Mouse (Mus musculus) left cerebral cortex, postnatal 4 days (tissue): ENCODE measurements at regions not wholly inside any gene's neighbourhood (a gene's known extent, or its start where the extent isn't known, plus 50 kb on each side); places are given as distances from the start of the nearest gene placed in this dataset.

Experiments
- DNase-seq: peaks from one replicate; pipeline ENCODE4 v3.0.0-alpha.2; 2022
- intact Hi-C: fragments of 180-260 bp; cut with DNase I; formaldehyde crosslinking; loops from one replicate; pipeline ENCODE4 v1.15.1; 2025

DNA sequence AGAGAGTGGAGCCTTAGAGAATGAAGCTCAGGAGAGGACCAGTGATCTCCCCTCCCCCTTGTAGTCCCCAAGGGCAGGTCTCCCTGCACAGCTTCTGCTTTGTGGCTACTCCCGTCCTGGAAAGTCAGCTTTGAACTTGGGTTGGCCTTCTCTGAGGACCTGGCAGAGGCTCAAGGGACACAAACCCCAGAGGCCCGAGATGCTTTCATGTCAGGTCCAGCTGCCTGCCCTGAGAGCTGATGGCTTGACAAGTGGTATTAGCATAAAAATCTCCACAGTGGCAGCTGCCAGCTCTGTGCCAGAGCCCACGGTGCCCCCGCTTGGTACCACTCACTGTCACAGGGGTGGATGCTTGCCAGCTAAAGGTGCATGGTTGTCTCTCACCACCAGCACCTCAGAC, 173.8 kb upstream of the Gm4791 start:
- intact Hi-C loops: no loop called here

DNA sequence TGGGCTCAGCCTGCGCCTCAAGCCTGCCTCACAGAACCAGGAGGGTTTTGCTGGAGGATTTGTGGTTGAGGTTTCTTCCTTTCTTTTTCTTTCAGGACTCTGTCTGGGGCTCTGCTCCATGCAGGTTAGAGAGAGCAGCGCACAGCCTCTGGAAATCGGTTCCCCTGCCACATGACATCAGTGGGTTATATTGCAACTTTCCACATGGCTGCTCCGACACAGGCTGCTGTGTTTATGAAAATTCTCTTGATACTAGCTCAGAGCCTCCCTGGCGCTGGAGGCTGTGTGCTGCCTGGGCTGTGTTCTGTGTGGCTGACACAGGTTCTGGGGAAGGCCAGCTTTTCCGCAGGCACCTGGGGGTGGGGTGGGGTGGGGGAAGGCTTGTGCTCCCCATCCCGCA, 178.7 kb upstream of the Gm4791 start:
- intact Hi-C loops: no loop called here
- no peak for DNase-seq

More for the DNA sequence above, 173.8 kb upstream of the Gm4791 start:
- DNase-seq: peak; percentile 17

DNA sequence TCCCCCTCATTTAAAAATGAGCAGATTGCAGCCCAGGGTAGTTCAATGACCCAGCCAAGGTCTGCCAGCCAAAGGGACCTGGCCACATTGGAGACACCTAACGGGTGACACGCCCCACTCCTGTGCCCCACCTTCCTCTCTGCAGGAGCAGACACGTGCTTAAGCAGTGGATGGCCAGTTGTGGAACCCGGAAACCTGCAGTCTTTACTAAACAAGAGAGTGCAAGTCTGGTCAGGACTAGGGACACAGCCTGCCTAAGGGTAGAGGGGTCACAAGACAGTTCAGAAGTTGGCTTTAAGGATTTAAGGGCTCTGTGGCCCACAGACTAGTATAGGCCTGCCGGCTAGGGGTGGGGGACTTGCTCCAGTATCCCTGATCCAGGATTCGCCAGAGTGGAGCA, 179.2 kb upstream of the Gm4791 start:
- DNase-seq: no peak
- intact Hi-C loops: no loop called here

DNA sequence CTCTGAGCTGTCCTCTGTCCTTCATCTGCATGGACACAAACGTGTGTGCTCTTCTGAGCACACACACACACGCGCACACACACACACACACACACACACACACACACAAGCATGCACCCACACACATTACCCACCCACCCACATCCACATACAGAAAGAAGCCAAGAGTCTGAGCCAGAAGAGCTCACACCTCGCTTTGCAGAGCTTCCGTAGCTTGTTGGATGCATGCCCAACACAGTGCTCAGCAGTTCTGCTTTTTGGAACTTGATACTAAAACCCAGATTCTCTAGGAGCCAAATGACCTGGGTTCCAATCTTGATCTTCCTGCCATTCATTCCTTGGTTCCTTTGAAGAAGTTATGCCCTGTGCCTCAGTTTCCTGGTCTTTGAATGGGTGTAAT, 182.4 kb upstream of the Gm4791 start:
- DNase-seq: no peak
- intact Hi-C loops: no loop called here

DNA sequence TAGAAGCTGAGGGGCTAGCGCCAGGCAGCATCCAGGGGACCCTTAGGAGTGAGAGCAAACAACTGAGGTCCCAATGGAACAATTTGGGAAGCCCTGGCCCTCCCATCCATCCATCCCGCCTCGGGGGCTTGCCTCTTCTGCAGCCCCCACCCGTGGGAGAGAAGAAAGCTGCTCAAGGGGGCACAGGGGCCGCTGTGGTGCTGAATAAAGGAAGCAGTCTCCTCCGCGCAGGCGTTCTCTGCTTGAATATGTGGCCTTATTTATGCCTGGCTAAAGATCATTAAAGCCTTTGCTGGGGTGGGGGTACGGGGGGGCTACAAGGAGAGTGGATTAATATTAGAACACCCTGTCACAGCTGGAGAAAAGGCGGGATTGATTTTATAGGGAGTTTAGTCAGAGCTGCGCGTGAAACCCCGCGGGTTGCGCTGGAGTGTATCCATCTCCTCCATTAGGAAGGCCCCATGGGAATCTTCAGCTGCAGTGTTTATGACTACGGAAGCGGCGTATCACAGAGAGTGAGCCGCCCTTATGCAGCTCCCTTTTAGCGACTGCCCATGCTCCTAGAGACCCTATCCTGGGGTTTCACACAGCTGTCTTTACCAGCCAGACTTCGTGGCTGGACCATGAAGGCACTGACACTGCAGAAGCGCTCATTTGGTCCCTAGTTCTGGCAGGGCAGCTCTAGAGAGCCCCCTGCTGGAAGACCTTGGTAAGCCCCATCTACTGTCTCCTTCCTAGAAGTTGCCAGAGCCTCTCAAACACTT, 183.9 kb upstream of the Gm4791 start:
- intact Hi-C loops: no loop called here
- peak; percentile 73 for DNase-seq

DNA sequence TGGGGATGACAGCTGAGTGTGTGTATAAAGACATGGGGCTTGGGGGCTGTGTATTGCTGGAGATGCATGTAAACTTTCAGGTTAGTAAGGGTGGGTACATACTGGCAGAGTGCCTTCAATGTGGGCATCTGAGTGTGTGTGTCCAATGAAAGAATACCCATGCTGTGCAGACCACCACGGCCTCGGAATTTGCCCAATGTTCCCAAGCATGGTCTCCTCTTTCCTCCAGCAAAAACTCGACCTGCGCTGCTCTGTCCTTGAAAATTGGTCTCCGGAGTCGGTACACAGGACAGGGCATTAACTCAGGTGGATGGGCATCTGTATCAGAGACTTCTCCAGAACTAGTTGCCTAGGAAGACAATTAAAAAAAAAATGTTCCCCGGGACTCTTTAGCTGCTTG, 188.3 kb upstream of the Gm4791 start:
- no peak for DNase-seq
- intact Hi-C loops: no loop called here

DNA sequence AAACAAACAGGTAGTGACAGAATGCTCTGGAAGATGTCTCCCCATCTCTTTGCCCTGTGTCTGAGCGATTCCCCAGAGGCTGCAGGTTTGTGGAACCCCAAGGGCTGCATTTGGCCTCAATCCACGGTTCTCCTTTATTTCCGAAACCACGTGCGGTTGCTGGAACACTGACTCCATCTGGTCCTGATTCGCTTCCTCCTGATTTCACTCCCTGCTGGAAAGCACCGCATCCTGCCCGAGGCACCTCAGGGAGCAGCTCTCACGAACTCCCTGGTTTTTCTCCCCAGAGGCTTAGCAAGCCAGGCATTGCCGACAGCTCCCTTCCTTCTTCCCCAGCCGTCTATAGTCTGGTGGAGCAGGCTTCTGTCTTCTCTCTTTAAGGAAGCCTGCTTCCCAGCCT, 203.1 kb upstream of the Gm4791 start:
- DNase-seq: no peak
- intact Hi-C loops: no loop called here

DNA sequence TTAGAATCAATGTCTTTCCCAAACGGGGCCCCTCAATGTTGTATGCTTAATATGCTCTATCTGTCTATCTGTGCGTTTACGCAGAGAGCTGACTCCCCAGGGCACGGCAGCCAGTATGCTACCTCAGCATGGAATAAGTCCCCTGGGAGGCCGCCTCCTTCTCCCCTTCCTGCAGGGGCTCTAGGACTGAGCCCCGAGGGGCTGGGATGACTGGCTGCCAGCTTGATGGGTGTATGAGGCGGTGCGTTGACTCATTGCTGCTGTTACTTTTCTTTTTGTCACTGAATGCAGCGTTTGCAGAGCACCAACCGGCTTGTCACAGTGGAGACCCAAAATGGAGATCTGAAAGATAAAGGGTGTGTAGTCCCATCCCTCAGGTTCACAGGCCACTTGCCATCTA, 209.5 kb upstream of the Gm4791 start:
- intact Hi-C loops: no loop called here
- DNase-seq: no peak

DNA sequence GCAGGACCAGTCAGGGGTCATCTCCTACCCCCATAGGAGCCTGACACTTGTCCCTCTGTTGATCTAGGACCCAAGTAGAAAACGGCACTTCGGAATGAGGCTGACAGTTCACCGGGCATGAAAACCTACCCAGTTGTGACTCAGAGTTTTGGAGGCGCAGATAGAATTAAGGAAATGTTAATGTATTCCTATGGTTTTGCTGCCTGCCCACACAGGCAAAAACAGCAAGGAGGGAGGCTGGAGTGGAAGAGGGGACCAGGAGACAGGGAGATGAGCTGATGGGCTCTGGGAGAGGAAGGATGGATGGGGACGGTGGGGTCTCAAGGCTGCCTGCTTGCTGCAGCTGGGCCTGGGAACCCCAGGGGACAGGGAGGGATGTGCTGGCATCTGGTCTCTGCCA, 210.1 kb upstream of the Gm4791 start:
- DNase-seq: no peak
- intact Hi-C loops: no loop called here

DNA sequence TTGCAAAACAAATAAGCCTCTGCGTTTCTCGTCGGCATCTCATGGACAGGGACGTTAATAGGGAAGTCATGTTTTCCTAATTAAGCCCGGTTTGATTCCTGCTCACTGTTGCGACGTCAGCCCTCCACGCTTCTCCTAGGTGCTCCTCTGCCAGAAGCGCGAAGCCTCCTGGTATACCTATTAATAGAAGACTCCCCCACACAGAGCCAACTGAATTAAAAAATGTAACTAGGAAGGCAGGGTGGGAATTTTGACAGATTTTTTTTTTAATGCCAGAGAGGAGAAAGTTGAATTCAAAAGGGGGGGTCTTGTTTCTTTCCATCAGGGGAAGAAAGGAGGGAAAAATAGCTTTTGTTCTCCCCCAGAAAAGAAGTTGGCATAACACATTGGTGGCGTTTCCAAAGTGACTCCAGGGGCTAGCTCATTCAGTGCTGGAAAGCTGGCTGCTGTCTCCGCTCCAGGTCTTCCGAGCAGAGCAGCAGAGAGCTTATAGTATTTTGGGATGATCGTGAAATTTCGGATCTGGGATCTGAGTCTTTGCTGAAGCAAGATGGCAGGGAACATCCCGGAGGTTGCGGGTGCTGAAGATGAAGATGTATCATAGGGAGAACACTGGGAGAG, 214.1 kb upstream of the Gm4791 start:
- no peak for DNase-seq

DNA sequence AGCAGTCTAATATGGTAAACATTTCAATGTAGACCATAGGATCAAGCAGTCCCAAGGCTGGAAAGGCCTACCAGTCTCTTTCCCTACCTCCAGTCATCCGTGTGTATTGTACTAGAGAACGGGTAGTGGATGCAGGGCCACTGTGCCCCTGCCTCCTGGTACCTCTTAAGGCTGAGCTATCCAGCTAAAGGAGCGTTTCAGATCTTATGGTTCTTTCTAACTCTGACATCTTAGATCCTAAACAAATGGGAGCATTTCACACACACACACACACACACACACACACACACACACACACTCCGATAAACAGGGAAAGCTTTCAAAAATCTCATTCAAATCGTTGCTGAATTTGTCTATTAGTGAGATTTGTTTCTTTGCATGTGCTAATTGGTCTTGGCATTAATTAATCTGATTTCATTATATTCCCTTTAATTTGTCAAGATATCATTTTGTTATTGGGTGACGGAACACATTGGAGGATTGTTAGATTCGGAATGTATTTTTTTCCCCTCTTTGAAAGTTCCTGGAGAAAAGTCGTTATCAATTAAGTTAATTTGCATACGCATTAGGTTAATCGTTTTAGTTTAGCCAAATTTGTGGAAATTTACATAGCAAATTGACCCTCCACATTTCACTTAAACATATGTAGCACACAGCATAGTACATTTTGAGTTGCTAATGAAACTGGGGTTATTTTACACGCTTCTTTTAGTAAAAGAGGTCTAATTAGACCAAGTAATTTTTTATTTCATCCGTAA, 214.8 kb upstream of the Gm4791 start:
- intact Hi-C loops: no loop called here
- DNase-seq: no peak

More for the DNA sequence above, 214.1 kb upstream of the Gm4791 start:
- intact Hi-C loops: no loop called here

DNA sequence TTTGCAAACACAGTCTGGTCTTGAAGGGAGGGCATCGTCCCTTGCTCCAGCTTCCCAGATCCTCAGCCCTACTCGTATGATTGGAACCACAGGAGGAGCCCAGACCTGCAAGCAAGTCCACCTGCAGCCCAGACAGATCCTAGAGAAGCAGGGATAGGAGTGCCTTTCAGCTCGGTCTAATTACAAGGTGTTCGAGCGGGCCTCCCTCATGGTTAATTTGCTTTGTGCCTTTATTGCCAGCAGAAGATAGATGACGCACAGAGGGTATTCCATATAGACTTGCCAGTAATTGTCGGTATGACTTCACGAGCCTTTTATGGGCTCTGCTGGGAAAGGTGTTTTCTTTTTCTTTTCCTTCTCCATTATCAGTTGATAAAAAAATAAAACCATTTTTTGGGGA, 216.9 kb upstream of the Gm4791 start:
- intact Hi-C loops: no loop called here
- no peak for DNase-seq

DNA sequence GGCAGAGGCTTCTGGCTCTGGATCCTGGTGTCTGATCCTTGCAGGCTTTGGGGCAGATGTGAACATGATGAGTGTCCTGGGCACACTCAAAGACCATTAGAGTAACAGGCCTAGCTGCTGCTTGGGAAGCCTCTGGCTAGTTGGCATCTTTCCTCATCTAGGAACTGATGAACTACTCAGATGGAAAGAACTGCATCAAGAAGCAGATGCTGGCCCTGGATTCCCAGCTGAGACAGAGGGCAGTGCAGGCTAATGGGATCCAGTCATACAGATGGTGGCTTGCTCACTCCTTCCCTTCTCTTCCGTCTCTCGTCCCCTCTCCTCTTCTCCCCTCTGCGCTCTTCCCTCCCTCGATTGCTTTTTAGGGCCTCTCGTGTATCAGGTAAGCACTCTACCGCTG, 219.8 kb upstream of the Gm4791 start:
- DNase-seq: peak; percentile 31
- intact Hi-C loops: no loop called here

DNA sequence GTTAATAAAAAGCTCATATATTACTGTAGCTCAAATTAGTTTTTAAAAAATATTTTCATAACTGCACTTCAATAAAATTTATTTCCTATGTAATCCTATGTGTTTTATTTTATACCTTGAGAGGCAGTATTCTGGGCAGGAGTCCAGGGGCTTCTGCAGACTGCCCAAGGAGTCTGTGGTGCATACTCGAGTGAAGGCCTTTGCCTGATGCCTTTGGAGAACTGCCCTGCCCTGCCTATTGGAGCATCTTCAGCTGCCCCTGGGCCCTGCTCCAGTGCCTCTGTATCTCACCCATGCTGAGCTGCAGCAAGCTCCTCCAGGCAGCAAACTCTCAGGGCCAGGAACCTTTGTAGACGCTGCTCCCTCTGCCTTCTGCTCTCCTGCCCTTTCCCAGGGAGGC, 223.7 kb upstream of the Gm4791 start:
- intact Hi-C loops: no loop called here
- peak; percentile 34 for DNase-seq

DNA sequence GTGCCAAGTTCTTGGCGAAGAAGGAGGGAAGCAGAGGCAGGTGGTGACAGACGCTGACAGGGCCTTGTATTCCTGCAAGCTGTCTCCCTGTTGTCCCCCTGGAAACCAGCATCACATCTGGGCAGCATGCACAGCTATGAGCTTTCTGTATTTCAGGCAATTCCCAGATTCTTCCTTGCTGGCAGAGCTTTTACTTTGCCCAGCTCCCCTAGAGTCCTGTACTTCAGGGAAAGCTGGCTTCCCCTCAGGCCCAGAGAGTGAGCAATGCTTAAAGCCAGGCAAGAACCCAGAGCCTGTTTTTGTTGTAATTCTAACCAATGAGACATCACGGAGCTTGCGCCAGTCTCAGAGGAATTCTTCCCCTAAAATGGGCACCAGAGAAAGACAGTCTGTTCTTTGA, 238.3 kb upstream of the Gm4791 start:
- no peak for DNase-seq
- intact Hi-C loops: no loop called here

DNA sequence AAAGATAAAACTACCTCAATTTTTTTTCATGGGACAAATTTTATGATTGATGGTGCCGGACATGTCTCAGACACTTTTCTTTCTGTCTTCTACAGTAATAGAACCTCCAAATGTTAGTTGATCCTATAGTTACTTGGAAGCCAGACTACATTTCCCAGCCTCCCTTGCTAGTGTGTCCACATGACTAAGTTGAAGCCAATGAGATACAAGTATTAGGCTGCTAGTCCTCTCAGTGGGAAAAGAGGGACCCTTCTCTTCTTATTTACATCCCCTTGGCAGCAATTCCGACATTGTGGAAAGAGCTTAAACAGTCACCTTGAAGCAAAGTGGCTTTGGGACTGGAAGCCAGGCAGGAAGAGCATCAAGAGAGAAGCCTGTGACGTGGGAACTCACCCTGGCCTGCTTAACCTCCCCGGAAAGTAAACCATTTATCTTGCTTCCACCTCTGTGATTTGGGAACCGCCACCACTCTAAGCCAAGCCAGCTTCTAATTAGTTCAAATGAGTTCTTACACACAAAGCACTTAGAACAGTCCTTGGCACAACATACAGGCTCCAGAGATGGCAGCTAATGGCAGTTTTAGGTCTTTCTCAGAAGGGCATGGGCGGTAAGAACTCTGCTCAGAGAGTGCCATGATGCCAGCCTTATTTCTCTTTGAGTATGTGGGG, 241.4 kb upstream of the Gm4791 start:
- no peak for DNase-seq

DNA sequence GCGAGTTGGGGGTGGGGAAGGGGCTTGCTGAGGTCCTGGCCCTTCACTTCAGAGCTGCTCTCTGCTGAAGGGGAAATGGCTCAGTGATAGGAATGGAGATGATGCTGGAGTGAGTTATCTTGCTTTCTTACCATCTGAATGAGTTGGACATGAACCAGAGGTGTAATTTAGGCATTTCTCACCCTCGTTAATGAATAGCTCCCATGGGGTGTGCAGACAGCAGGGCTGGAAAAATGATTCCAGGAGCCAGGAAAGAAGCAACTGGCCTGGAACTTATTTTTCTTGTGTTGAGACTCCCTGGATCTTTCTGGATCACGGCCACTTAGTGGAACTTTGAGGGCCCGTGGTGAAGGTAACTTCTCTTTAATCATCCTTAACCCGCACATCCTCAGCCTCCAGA, 246.6 kb upstream of the Gm4791 start:
- intact Hi-C loops: no loop called here
- no peak for DNase-seq

More for the DNA sequence above, 241.4 kb upstream of the Gm4791 start:
- intact Hi-C loops: no loop called here

DNA sequence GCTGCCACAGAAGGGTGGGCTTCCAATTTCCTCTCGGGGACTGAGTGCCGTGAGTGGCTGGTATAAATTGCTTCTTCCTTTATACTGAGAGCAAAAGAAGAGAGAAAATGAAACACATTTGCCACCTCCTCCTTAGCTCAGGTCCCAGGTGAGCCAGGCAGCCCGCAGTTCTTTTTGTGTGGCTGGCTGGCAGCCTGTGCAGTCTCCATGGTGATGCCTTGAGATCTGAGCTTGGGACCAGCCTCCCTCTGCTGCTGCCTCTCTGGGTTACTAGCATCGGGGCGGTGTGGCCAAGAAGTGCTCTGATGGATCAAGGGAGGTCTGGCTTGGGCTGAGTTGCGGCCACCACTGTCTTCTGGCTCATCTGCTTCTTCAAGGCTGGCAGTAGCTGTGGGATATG, 249.1 kb upstream of the Gm4791 start:
- DNase-seq: no peak
- intact Hi-C loops: no loop called here

DNA sequence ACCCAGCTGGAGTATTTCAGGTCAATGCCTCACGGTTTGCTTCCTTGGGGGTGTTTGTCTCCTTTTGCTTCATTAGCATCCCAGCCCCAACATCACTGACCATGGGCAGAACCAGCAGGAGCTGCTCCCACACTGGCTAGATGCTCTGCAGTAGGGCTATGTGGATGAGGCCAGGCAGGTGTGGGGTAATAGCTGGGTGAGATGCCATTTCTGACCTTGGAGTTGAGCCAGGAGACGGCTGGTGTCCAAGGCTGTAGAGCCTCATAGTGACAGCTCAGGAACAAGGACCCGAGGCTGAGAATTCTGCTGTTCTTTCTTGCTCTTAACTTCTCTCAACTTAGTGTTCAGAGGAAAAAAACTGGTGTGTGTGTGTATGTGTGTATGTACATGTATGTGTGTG, 252.3 kb upstream of the Gm4791 start:
- intact Hi-C loops: no loop called here
- DNase-seq: no peak

DNA sequence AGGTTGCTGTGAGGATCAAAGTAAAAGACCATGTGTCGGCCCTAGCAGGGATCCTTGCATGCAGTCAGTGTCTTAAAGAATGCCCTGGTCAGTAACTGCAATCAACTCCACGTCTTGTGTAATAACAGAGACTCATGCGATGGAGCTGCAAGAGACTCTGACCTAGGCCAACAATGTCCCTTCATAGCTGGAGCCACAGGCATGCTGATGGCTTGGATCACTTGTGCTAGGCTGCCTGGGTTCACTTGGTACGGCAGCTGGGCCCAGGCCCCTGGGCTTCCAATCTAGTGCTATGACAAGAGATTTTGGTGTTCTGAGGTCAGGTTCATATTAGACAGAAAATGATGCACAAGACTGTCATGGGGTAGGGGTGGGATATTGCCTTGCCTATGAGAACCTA, 258.0 kb upstream of the Gm4791 start:
- no peak for DNase-seq
- intact Hi-C loops: no loop called here

DNA sequence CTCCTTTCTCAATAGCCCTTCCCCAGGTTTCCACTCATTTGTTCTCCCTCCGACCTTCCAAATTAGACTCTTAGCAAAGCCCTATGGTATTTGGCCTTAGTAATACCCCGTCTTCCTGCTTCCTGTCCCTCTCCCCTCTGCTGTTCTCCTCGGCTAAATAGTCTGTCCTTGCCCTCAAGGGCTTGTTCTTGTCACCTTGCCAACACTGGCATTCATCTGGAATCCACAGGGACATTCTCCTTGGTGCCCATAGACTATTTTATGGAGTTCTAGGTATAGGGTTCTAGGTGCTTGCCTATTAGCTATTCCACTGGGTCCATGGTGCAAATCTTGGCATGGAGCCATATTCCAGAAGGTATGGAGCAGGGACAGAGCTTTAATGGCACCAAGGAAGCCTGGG, 259.2 kb upstream of the Gm4791 start:
- no peak for DNase-seq
- intact Hi-C loops: loop anchor here (10.0 kb wide), 3 partner anchors 795 to 1515 kb away; partner anchors contain the start of gene Cadm1
